Mouse (Mus musculus) liver, postnatal 0 days (tissue): ENCODE measurements around the gene 1110004F10Rik. TPM values are rescaled to one million over a fixed set of nuclear protein-coding genes. Genes with fewer than 3 reads are reported as not detected.

Experiments used
- ATAC-seq: fragments of 200-750 bp; cut with Nextera tagmentation; 2 replicates; pipeline ENCODE4 v1.8.0; 2017; ENCODE audit warnings: mild to moderate bottlenecking, moderate library complexity
- DNase-seq: peaks from one replicate; pipeline ENCODE4 v3.0.0-alpha.2; 2016
- H3K27ac ChIP-seq: fragments of 300-500 bp; sonication (generic); 2 replicates; pipeline ENCODE4 v1.5.1; 2014; ENCODE audit warnings: antibody characterized with exemption, moderate library complexity, mild to moderate bottlenecking, low read depth
- H3K27me3 ChIP-seq: fragments of 300-500 bp; sonication (generic); 2 replicates; pipeline ENCODE4 v1.6.1; 2014; ENCODE audit warnings: low read length, control low read depth, mixed read lengths; ENCODE audit not compliant: insufficient read depth
- H3K36me3 ChIP-seq: fragments of 300-500 bp; sonication (generic); replicated peaks from 2 replicates; pipeline ENCODE4 v1.6.1; 2014; ENCODE audit warnings: mild to moderate bottlenecking, control low read depth, low read length, moderate library complexity, mixed read lengths; ENCODE audit not compliant: insufficient read depth
- H3K4me1 ChIP-seq: fragments of 300-500 bp; sonication (generic); 2 replicates; pipeline ENCODE4 v1.6.1; 2014; ENCODE audit warnings: antibody characterized with exemption, mild to moderate bottlenecking, control low read depth; ENCODE audit not compliant: insufficient read depth
- H3K4me2 ChIP-seq: fragments of 300-500 bp; sonication (generic); 2 replicates; pipeline ENCODE4 v1.6.1; 2014; ENCODE audit warnings: low read depth, mild to moderate bottlenecking, low read length, moderate library complexity, mixed read lengths
- H3K4me3 ChIP-seq: fragments of 300-500 bp; sonication (generic); 2 replicates; pipeline ENCODE4 v1.5.1; 2014; ENCODE audit warnings: low read depth, low read length
- H3K9ac ChIP-seq: fragments of 300-500 bp; sonication (generic); replicated peaks from 2 replicates; pipeline ENCODE4 v1.6.1; 2014; ENCODE audit warnings: mild to moderate bottlenecking, moderate library complexity
- H3K9me3 ChIP-seq: fragments of 300-500 bp; sonication (generic); 2 replicates; pipeline ENCODE4 v1.6.1; 2016; ENCODE audit warnings: mild to moderate bottlenecking, control low read depth, low read length, mixed read lengths
- CTCF ChIP-seq: sonication (generic); IDR thresholded peaks from 2 replicates; pipeline ENCODE4 v1.5.1; 2016; ENCODE audit warnings: antibody characterized with exemption, low read depth
- EP300 ChIP-seq: IDR thresholded peaks from 2 replicates; pipeline ENCODE4 v1.6.1; 2016; ENCODE audit warnings: antibody characterized with exemption, low read depth, mild to moderate bottlenecking
- WGBS: fragments of 180-500 bp; shearing (Covaris S2); extraction: QIAGEN DNeasy Blood & Tissue Kit; methylation state at CpG from one replicate; pipeline ENCODE4 v1.1.7; 2014; ENCODE audit not compliant: insufficient replicate concordance; 5-methylcytosine and 5-hydroxymethylcytosine counted together
- polyA plus RNA-seq: library from polyadenylated mRNA; unstranded; fragments of >200 nt; fragmentation: Nextera tagmentation; extraction: Ambion mirVana; gene quantifications from 2 replicates; pipeline ENCODE4 v1.2.1, GENCODE M21; 2015

Gene 1110004F10Rik
- polyA plus RNA-seq, 1 experiment from 2014 or later = 93.1 TPM

DNA sequence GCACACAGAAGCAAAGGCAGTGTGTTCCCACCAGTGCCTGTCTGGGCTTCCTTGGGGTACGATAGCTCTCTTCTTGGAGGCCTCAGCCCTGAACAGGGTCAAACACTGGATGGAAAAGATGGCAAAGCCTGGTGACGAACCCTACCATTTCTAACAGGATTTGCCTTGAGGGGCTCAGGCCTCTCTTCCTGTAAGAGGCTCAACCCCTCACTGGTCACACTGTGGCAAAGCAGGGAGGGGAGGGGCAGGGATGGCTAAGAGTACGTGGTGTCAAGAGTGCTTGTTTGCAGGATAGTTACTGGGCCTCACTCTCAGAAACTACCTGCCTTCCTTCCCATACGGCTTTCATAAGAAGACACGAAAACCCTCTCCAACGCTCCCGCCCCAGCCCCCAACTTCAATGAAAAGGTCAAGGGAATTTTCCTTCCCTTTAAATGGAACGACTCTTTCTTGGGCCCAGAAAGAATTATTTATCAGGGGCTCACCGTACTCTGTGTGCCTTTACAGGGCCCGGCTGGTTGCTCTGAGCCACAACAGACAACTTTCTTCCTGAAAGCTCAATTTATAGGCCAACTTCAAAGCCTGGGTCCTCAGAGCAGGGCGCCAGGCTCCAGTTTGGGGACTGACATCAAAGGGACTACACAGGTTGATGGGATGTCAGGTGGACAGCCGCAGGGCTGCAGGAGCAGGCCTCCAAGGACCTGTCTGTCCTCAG lies 76.2 kb downstream of the 1110004F10Rik start:
- ATAC-seq (no peak), DNase-seq (no peak)
- WGBS = 74% methylated on average over 12 of the region's 12 CpGs
- TF ChIP-seq EP300 (no peak), CTCF (no peak)
- H3K4me2 ChIP-seq = no peak overlapping the region
- H3K27me3 ChIP-seq = no peaks in the 10 kb centered on the region
- H3K4me3 ChIP-seq = no peak overlapping the region
- H3K36me3 ChIP-seq = no peaks in the 10 kb centered on the region
- H3K27ac ChIP-seq = no peak overlapping the region
- H3K4me1 ChIP-seq = no peaks in the 10 kb centered on the region
- no peak overlapping the region for H3K9ac ChIP-seq
- H3K9me3 ChIP-seq = no peaks in the 10 kb centered on the region; the same call in 1 of the 2 replicates

DNA sequence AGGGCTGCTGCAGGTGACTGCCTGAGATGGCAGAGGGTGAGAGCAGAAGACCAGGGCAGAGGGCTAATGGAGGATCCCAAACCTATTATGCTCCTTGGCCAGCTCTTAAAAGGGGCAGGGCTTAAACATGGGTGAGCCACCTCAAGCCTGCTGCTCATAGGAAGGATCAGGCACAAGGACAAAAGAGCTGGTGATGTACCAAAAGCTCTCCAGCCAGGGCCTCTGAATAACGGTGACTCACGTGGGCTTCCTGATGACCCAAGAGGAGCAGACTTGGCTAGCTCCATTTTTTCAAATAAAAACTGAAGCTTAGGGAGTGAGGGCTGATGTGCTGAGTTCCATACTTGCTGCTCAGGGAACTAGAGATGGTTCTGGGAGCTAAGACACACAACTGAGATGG lies 76.8 kb downstream of the 1110004F10Rik start:
- TF ChIP-seq EP300 (no peak), CTCF (no peak)
- no peaks in the 10 kb centered on the region for H3K4me1 ChIP-seq
- H3K4me3 ChIP-seq = no peak overlapping the region
- ATAC-seq (no peak), DNase-seq (no peak)
- H3K27ac ChIP-seq = no peak overlapping the region
- H3K4me2 ChIP-seq = no peak overlapping the region
- WGBS = 82% methylated on average over 2 of the region's 2 CpGs
- no peak overlapping the region for H3K9ac ChIP-seq
- no peaks in the 10 kb centered on the region for H3K27me3 ChIP-seq
- H3K36me3 ChIP-seq = no peaks in the 10 kb centered on the region
- H3K9me3 ChIP-seq = no peaks in the 10 kb centered on the region; the same call in 1 of the 2 replicates

DNA sequence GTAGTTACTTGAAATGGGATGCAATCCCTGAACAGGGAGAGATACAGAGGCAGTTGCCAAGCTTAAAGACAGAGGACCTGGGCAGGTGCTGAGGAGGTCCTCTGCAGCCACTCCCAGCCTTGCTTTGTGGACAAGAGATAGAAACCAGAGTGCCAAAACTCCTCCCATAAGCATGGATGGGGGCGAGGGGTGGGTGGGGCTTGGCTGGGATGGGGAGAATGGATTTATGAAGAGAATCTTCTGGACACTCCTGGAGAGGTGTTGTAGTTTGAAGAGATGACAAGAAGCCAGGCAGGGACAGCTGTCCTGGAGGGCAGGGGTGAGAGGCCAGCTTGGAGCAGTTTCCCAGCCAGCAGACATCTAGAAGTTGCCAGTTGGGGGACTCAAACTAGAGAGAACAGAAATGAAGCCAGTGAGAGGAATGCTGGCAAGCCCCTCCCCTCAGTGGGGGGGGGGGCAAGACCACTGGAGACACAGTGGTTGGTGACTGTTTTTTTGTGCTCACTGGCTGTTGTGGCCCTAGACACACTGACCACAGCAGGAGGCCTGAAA lies 80.2 kb downstream of the 1110004F10Rik start:
- no peaks in the 10 kb centered on the region for H3K36me3 ChIP-seq
- no peak for TF ChIP-seq EP300
- no peak for TF ChIP-seq CTCF
- no peak for ATAC-seq

DNA sequence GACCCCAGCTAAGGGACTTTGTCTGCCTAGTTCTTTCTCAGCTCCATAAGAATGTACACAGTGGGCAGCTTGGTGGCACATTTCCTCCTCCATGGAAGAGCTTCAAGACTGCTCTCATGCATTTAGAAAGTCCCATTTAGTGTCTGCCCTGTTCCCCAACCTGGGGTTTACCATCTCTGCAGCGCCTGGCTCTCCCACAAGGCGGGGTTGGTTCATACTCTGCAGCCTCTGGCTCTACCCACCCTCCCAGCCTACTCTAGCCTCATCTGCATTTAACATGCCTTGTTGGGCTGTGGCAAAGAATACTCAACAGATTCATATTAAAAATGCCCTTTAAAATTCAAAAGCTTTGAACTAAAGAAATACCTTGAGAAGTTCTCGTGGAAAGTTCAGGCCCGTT lies 81.5 kb downstream of the 1110004F10Rik start:
- TF ChIP-seq CTCF = no peak
- TF ChIP-seq EP300 = no peak
- DNase-seq = no peak

More for the DNA sequence above, 80.2 kb downstream of the 1110004F10Rik start:
- no peak for DNase-seq
- Histone ChIP-seq H3K4me3 (no peak overlapping the region), H3K9ac (no peak overlapping the region), H3K27me3 (no peaks in the 10 kb centered on the region), H3K4me1 (no peaks in the 10 kb centered on the region; the same call in 1 of the 2 replicates), H3K4me2 (no peak overlapping the region), H3K9me3 (no peaks in the 10 kb centered on the region; the same call in 1 of the 2 replicates), H3K27ac (no peak overlapping the region)
- WGBS = 71% methylated on average over 1 of the region's 1 CpGs

DNA sequence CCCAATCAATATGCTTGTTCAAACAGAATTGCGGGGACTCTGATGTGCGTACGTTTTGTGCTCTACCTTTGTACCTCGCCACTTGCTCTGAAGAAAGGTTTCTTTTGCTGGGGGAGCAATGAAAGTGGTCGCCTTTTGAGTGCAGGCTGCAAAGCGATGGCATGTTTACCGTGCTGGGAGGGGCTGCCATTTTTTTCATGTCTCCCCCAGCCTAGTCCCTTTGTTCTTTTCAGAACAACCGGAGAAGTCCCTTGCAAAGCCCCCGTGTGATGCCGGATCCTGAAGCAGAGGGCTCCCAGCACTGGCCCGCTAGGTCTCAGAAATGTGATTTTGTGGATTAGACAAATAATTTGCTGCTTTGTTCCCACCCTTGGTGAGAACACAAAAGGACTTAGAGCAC lies 82.0 kb downstream of the 1110004F10Rik start:
- H3K27ac ChIP-seq = 0 out of 2 replicates have a peak overlapping the region, but pooled peaks have one; percentile 16
- 61% methylated on average over 11 of the region's 11 CpGs for WGBS
- no peak overlapping the region for H3K4me2 ChIP-seq
- no peak overlapping the region for H3K4me3 ChIP-seq
- TF ChIP-seq EP300 = no peak
- no peak for TF ChIP-seq CTCF
- H3K9ac ChIP-seq = no peak overlapping the region
- no peaks in the 10 kb centered on the region; the same call in 1 of the 2 replicates for H3K9me3 ChIP-seq
- ATAC-seq = peak; percentile 84
- no peaks in the 10 kb centered on the region for H3K27me3 ChIP-seq
- H3K4me1 ChIP-seq = no peaks in the 10 kb centered on the region; the same call in 1 of the 2 replicates
- no peaks in the 10 kb centered on the region for H3K36me3 ChIP-seq
- no peak for DNase-seq

More for the DNA sequence above, 81.5 kb downstream of the 1110004F10Rik start:
- peak overlapping the region; percentile 18; the same call in 1 of the 2 replicates for H3K27ac ChIP-seq
- ATAC-seq = peak; percentile 75
- H3K4me3 ChIP-seq = no peak overlapping the region
- H3K27me3 ChIP-seq = no peaks in the 10 kb centered on the region
- H3K9ac ChIP-seq = no peak overlapping the region
- H3K36me3 ChIP-seq = no peaks in the 10 kb centered on the region
- no peak overlapping the region for H3K4me2 ChIP-seq
- WGBS = 60% methylated on average over 4 of the region's 4 CpGs
- no peaks in the 10 kb centered on the region; the same call in 1 of the 2 replicates for H3K9me3 ChIP-seq
- H3K4me1 ChIP-seq = no peaks in the 10 kb centered on the region; the same call in 1 of the 2 replicates

DNA sequence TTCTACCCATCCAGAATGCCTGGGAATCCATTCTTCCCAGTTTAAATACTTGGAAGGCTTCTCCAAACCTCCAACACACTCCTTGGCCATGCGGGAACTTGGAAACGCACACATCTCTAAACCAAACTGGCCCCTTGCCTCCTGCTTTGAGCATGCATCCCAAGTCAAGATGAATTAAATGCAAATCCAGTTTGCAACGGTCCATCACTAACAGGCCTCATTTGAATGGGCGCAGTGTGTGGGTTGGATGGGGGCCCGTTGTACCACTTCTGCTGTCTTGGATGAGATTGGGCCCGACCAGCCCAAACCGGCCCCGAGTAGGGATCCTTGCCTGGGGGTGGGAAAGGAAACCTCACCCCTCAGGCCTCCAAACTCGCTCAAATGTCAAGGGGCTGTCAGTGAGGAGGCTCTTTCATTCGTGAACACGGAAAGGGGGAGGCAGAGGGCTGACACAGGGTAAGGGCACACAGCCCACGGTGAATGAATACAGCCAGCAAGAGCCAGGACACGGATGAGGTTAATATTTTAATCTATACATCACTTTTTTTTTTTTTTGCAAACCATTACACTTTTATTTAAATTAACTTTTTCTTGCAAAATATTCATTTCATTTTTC lies 83.9 kb downstream of the 1110004F10Rik start:
- H3K9me3 ChIP-seq = no peaks in the 10 kb centered on the region; the same call in 1 of the 2 replicates
- DNase-seq (no peak), ATAC-seq (no peak)
- H3K4me1 ChIP-seq = no peaks in the 10 kb centered on the region; the same call in 1 of the 2 replicates
- TF ChIP-seq CTCF = no peak
- TF ChIP-seq EP300 = no peak
- no peak overlapping the region for H3K9ac ChIP-seq
- no peak overlapping the region for H3K4me3 ChIP-seq
- no peaks in the 10 kb centered on the region for H3K36me3 ChIP-seq
- H3K27ac ChIP-seq = no peak overlapping the region
- 78% methylated on average over 13 of the region's 13 CpGs for WGBS
- H3K4me2 ChIP-seq = no peak overlapping the region
- H3K27me3 ChIP-seq = no peaks in the 10 kb centered on the region
